Mouse (Mus musculus) E14TG2a.4 (cell line): ENCODE data around the gene Zfp646.

Experiments used
- CTCF ChIP-seq: conservative IDR thresholded peaks from 2 replicates; pipeline ENCODE4 v1.5.1; 2014; ENCODE audit warnings: low read length
- NANOG ChIP-seq: IDR thresholded peaks from 2 replicates; pipeline ENCODE4 v1.6.1; 2014; ENCODE audit warnings: borderline replicate concordance, low read length, mixed read lengths

GRCm38 (mm10) chr7:127887191-127887590 lies 11.2 kb downstream of the Zfp646 start:
- TF ChIP-seq CTCF (no peak), NANOG (no peak)
